Mouse (Mus musculus): ENCODE results near the gene Optn.

Optn gene

DNA sequence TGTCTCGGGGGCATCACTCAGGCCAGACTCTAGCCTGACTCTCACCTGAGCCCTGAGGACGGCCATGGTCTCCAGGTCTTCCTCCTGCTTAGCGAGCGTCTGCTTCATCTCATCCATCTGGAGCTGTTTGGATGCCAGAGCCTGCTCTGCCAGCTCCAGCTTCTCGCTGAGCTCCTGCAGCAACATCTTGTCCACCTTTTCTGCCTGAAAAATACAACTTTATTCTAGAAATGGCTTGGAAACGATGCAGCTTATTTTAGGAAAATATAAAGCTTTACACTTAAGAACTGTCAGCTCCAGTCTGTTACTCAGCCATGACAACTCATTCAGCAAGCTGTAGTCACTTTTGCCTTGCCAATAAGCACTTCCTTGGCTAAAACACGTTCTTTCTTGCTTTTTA lies 32.6 kb downstream of the Optn start:
- in situ Hi-C loops (cut with MboI, MseI), result no loop called here

DNA sequence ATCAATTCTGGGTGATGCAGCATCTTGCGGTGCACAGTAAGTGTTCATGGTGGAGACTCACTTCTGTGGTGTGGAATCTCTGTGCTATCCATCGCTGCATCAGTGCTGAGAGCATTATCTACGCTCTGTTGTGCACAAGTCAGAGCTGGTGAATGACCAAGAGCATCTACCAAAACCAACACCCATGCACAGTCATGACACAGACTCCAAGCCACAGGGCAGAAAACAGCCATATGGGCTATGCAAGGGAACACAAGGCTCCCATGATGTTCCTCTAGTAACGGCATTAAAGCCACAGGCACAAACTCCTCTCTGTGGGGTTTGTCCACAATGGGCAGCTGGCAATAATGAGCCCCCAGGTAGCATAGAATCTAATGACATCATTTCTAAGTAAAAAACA lies 34.0 kb downstream of the Optn start:
- in situ Hi-C loops (cut with MboI, MseI), result no loop called here

GRCm38 (mm10) chr2:5028047-5028446 lies 35.8 kb downstream of the Optn start:
- in situ Hi-C loops (cut with MboI, MseI), result no loop called here

- in situ Hi-C loops (cut with MboI, MseI), result no loop called here
These were observed 36.8 kb downstream of the Optn start for GRCm38 (mm10) chr2:5027057-5027456.

GRCm38 (mm10) chr2:5025162-5025733 lies 38.6 kb downstream of the Optn start:
- in situ Hi-C loops (cut with MboI, MseI), result no loop called here

DNA sequence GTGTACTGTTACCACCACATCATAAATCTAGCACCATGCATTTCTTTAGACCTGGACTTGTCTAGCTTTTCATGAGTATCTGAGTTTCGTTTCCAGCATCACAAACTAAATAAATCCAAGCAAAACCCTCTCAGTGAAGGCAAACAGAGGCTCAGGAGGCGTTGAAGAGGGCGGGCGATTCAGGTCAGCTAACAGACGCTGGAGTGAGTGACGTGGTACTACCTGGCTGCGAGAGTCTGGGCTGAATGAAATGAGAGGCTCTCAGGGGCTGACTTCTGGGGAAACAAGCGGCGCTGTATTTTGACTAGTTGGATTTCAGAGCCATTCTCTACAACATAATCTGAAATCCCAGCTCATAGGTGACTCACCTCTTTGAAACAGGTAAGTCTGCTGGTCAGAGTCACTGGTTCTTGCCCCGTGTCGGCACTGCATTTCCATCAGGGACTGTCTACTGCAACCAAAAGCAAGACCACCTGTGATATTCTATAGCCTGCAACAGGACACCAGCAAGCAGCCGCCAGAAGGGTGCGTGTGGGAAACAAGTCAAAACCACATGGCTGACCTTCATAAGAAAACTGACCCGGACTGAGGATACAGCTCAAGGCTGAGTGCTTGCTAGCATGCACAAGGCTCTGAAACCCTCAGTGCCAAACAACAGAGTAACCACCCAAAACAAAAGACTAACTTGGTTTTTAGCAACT lies 40.0 kb downstream of the Optn start:
- in situ Hi-C loops (cut with MboI, MseI), result loop anchor here (25.0 kb wide), 1 partner anchor 1562 kb away; no protein-coding TSS in a partner anchor

GRCm38 (mm10) chr2:5023275-5023674 lies 40.6 kb downstream of the Optn start:
- in situ Hi-C loops (cut with MboI, MseI), result loop anchor here (25.0 kb wide), 1 partner anchor 1561 kb away; no protein-coding TSS in a partner anchor

DNA sequence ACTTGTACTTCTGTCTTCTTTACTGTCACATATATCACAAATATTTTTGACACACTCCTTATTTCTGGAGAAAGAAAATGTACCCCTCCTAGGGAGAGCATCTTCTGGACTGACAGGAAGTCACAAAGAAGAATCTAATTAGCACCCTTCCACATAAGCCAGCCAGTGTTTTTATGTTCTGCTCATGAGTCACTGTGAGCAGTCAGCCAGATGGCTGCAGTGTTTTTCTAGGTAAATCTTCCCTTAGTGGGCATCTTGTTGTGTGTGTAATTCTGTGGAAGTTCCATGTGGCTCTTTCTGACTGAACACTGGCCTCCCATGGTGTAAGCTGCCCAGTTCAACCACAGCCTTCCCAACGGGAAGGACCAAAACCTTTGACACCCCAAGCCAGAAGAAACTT lies 44.1 kb downstream of the Optn start:
- in situ Hi-C loops (cut with MboI, MseI), result loop anchor here (25.0 kb wide), 1 partner anchor 1557 kb away; no protein-coding TSS in a partner anchor

DNA sequence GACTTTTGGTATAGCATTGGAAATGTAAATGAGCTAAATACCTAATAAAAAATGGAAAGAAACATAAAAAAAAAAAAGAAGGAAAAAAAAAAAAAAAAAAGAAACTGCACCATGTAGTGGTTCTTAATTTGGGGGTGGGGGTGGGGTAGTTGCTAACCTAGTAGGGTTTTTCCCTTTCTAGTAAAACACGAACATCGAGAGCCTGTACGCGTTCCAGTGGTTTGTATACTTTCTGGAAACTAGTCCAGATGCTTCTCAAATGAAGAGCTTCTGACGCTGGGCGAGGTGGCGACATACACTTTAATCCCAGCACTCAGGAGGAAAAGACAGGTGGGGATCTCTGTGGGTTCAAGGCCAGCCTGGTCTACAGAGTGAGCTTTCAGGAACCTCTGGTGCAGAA lies 46.9 kb downstream of the Optn start:
- in situ Hi-C loops (cut with MboI, MseI), result loop anchor here (25.0 kb wide), 1 partner anchor 1555 kb away; no protein-coding TSS in a partner anchor

DNA sequence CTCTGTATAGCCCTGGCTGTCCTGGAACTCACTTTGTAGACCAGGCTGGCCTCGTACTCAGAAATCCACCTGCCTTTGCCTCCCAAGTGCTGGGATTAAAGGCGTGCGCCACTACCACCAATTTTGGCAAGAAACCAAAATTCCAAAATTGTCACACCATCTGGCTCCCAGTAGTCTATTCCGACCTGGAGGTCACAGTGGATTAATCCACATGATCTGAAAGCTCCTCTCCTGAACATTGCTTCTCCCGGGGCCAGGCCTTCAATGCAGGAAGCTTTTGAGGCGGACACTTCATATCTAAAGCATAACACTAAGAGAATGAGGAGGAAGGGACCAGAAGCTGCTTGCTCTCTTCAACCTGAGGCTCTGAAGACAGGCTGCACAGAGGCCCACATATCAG lies 48.3 kb downstream of the Optn start:
- in situ Hi-C loops (cut with MboI, MseI), result loop anchor here (25.0 kb wide), 1 partner anchor 1553 kb away; no protein-coding TSS in a partner anchor

DNA sequence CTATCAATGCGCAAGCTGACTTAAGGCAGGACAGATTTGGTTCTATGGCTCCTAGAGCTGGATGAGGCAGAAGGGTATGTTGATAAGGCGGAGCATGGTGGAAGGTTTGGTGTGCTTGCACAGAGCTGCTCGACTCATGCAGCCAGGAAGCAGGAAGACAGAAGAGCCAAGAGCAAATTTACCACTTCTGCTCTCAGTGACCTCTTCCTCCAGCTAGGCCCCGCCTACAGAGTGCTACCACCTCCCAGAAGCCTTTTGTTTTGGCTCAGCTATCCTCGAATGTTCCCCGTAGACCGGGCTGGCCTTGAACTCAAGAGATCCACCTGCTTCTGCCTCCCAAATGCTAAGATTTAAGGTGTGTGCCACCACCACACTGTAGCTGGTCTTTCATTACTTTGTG lies 49.2 kb downstream of the Optn start:
- in situ Hi-C loops (cut with MboI, MseI), result loop anchor here (25.0 kb wide), 1 partner anchor 1552 kb away; no protein-coding TSS in a partner anchor

DNA sequence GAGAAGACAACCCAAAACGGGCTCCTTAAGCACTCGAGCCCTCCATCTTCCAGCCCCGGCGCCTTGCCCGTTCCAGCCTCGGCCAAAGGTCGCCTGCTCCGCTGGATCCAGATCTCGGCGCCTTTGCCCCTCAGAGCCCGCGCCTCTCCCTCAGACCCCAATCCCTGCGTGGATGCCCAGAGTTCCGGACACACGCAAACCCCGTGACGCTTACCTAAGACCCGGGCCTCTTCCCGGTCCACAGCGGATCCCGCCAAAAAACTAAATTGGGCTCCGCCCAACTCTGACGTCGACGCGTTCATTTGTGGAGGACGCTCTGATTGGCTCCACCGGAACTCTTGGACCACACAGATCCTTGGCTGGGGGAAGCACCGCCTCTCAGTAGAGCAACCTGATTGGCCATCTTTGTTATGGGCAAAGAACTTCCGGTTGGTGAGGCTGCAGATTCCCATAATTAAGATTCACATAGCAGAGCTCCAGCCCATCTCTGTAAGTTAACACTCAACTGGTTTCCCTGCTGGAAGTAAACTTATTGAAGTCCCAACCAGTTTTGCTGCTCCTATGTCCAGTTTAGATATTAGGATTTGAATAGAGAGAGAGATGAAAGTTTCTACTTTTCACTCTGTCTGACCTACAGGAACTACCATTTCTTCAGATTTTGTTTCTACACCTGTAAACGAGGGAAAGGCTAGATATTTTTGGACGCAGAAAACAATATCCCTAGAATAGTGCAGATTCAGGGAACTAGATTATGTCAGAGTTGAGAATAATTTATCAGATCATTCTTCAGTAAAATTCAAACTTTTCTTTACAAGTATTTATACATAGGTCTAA lies 51.1 kb downstream of the Optn start, which contains the start of gene Mcm10:
TSS of gene Mcm10 (minus strand) at position 301 of the 834 bp plus-strand sequence.
- in situ Hi-C loops (cut with MboI, MseI), result loop anchor here (25.0 kb wide), 1 partner anchor 1550 kb away; no protein-coding TSS in a partner anchor

- in situ Hi-C loops (cut with MboI, MseI), result loop anchor here (25.0 kb wide), 1 partner anchor 1550 kb away; no protein-coding TSS in a partner anchor
These were observed 51.9 kb downstream of the Optn start for GRCm38 (mm10) chr2:5011898-5012490.

DNA sequence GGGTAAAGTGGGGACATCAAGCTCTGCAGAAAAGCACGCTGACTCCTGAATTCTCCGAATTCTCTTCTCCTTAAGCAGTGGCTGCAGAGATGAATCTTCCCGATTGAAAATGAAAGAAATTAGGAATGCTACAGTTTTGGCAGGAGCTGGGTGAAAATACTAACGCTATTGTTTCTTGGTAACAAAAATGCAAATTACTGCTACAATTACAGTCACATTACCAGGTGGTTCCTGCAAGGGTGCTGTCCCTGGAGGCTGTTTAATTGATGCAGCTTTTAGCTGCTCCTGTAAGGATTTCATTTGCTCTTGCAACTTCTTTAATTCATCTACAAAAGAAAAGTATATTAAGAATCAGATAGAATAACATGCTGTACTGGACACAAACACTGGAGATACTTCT lies 56.7 kb downstream of the Optn start:
- in situ Hi-C loops (cut with MboI, MseI), result loop anchor here (25.0 kb wide), 1 partner anchor 1545 kb away; no protein-coding TSS in a partner anchor

DNA sequence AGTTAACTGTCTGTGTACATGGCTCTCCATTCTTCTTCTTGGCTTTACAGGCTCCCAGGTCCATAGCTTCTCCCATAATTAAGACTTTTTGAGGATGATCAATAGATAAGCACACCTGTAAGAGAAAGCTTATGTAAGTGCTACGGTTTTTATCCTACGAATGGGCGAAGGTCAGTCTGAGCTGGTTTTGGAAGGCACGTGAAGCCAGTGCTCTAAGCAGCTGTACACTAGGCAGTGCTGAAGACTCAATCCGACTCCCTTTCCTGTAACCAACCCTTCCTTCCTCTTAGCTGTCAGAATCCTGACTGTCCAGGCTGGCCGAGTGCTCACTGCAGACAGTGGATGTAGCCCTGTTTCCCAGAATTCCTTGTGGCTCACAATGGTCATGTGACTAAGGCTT lies 62.6 kb downstream of the Optn start:
- in situ Hi-C loops (cut with MboI, MseI), result loop anchor here (25.0 kb wide), 1 partner anchor 1539 kb away; no protein-coding TSS in a partner anchor

GRCm38 (mm10) chr2:4998905-4999304 lies 64.9 kb downstream of the Optn start:
- in situ Hi-C loops (cut with MboI, MseI), result no loop called here

DNA sequence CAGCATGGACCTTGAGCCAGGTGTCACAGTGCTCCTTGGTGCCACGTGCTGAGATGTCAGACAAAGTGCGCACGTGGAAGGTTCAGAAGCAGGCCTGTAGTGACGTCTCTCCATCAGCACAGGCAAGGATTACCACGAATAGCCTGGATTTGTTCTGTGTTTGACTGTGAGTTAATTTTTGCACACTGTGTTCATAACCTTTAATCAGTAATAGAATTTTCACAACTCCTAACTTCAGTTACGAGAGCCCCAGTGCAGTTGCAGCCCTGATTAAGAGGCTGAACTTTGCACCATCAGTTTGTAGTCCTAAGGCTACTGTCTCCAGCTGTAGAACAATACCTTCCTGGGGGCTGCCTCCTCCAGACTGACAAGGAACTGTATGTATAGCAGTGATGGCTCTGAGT lies 67.4 kb downstream of the Optn start:
- in situ Hi-C loops (cut with MboI, MseI), result no loop called here

DNA sequence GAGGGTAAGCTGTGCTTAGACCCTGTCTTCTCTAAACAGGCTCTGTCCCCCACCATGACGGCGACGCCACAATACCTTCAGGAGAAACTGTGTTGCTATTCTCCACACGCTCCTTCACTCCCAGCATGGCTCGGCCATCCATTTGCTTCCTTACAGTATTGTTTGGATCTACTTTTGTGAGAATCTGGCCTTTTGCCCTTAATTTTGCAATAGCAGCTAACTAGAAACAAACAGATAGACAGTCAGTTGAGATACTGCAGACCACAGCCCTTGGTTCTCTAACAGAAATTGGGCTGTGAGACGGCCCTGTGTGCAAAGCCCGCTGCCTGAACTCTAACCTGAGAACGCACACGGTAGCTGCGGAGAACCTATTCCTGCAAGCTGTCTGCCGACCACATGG lies 68.2 kb downstream of the Optn start:
- in situ Hi-C loops (cut with MboI, MseI), result no loop called here

DNA sequence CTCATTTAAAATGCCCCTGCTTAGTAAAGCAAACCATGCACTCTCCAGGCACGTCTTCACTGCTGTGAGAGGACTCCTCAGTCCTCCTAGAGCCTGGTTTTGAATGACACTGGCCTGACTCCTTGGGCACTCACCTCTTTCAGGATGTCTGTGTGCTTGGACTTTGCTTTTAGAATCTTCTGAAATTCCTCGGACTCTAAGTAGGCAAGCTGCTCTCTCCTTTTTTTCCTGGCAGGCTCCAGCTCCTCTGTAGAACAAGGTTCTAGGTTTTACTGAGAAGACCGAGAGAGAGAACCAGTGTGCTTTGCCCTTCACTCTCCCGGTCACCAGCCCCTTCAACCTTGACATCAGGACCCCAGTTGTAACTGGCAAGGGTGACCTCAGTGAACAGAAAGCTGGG lies 69.4 kb downstream of the Optn start:
- in situ Hi-C loops (cut with MboI, MseI), result no loop called here

- in situ Hi-C loops (cut with MboI, MseI), result no loop called here
These were observed 70.3 kb downstream of the Optn start for GRCm38 (mm10) chr2:4993584-4993983.

GRCm38 (mm10) chr2:4988826-4989424 lies 74.9 kb downstream of the Optn start:
- in situ Hi-C loops (cut with MboI, MseI), result loop anchor here (5.0 kb wide), 2 partner anchors 67 to 97 kb away; no protein-coding TSS in a partner anchor

Measured in regulatory T cell (primary cell).